Mouse (Mus musculus) retina, embryonic 14.5 days (tissue): ENCODE measurements around the gene Bmper.

Experiments used
- DNase-seq: peaks from one replicate; pipeline ENCODE4 v3.0.0-alpha.2; 2015; ENCODE audit warnings: low spot score

Gene Bmper

DNA sequence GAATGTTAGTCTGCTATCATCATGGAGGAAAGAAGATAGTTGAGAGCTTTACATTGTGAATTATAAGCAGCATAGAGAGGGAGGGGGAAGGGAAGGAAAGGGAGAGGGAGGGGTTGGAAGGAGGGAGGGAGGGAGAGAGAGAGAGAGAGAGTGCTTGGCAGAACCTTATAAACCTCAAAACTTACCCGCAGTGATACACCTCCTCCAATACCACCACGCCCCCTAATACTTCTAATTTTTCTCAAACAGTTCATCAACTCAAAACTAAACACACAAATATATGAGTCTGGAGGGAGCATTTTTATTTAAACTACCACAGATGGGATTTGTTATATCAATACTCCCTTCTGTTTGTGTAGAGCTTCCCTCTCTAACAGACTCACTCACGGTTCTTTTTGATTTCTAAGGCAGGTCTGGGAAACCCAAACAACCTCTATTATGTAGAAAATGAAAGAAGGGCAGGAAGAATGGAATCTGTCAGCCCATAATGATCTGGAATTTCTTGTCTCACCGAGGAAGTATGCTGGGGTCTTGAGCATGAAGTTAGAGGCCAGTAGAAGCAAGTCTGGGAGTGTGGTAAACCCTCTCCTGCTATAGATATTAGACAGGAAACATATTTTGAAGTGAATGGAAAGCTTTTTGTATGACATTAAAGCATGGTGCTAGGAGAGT is 152.0 kb downstream of the Bmper start:
- DNase-seq: no peak

DNA sequence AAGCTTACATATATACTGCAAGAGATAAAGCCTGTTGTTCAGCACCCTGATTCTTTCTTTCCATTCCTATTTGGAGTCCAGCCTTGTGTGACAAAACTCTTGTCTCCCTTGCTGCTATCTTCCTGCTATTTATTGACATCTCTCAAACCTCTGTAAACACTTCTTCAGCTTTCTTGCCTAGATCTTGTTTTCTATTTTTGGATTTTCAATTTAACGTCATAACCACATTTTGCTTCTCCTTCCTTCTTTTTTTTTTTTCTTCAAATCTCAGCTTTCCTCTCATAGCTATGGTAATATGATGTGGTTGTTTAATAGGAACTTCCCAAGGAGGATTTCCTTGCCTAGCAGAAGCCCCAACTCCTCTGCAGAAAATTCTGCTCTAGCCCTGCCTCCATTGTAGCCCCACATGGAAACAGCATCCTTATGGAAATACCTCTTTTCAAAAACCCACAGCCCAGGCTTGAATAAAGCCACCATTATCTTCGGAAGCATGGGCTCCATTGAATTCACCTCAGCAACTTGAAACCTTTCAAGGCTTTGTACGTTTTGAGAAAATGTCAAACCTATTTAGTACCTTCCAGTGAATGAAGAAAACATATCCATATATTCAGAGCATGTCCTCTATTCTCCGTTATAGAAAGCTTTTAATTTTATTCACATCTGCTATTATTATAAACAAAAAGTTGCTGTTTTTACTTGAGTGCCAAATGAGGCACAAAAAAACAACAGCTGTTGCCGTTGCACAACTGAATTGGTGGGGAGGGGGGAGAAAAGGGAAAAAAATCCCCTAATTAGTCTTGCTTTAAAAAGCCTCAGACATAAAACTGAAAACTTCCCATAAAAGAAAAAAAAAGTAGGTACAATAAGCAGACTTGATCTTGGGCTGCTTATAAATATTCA is 155.2 kb downstream of the Bmper start:
- no peak for DNase-seq

DNA sequence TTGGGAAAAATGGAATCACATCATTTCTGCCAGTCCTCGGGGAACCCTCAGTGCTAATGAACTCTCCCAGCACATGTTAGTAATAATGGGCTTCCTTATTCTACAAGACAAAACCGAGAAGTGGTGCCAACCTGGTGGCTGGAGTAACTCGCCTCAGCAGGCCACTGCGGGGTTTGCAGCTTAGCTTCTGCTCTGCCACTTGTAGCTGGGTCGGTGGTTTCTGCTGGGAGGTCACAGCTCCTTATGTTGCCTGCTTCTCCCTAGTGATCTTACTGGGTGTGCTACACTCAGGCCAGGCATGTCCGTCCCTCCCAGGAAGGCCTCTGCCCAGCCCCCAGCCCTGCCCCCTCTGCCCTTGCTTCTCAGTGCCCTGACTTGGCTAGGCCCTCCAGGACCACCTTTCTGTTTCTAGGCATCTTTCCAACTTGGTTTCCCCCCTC is 155.9 kb downstream of the Bmper start:
- DNase-seq: peak; percentile 49

DNA sequence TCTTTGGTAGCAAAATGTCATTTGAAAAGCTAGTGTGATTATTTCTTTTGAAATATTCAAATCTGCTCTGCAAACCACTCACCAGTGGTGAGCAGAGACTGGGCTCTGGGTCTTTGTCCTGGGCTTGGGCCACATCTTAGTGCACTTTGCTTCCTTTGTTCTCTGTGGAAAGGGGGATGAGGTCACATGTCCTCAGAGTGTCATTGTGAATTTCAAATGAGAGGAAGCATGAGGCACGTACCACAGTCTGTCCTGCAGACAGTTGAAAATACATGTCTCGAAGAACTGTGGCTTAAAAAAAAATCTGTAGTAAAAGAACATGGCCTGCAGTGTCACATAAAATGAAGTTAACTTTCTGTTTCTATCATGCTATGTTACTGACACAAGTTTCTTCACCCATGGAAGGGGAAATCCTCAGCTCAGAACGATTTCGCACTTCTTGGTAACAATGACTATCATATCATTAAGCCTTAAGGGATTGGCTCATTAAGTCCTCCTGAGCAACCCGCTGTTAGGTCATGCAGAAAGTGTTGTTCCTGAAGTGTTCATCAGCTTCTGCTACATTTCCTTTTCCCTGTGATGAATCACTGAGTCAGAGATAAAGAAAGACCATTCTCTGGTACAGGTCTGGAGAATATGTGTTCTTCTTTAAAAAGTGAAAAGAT is 157.4 kb downstream of the Bmper start:
- peak; percentile 45 for DNase-seq

DNA sequence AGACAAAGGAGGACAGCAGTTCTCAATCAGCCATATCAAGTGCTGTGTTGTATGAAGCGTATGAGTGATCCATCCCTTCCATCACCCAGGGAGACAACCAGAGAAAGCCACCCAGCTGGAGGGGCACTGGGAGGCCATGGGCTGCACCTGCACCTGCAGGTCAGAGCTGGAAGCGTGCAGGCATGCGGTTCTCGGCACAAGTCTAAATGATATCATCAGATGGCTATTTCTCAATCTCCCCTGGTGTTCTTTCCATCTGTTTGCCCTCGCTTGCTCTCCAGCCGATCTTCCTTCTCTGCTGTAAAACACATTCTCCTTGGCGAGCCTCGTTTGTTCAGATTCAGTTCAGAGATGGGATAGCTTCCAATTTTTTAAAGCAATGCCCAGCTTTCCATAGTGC is 160.4 kb downstream of the Bmper start:
- DNase-seq: no peak

DNA sequence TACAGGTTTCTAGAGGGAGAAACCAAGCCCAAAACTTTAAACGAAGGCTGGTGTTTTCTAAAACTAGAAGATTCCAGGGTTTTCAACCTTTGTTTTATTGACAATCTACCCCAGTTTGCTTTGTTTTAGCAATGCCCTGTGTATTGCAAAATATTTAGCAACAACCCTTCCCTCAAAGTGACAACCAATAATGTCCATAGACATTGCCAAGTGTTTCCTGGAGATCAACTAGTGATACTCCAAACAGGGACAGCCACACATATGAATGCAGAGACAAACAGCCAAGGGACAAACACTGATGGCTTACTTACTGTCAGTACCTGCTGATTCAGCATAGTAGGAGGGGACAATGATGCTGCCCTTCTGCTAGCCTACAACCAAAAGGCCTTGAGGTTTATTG is 161.0 kb downstream of the Bmper start:
- no peak for DNase-seq

DNA sequence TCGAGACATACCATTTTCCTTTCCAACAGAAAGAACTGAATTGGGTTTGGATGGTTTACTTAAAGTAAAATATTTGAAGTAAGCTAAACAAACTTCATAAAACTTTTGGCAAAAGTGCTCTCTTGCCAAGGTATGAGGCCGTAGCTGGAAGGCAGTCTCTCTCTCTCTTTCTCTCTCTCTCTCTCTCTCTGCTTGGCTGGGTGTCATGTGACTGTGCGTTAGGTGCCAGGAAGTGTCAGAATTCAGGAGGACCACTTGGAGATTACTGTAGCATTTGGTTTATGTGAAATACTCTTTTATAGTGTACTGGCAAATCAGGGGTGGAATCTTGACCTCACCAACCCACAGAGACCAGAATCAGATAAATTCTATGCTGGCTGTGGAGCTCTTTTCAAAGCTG is 162.0 kb downstream of the Bmper start:
- no peak for DNase-seq

DNA sequence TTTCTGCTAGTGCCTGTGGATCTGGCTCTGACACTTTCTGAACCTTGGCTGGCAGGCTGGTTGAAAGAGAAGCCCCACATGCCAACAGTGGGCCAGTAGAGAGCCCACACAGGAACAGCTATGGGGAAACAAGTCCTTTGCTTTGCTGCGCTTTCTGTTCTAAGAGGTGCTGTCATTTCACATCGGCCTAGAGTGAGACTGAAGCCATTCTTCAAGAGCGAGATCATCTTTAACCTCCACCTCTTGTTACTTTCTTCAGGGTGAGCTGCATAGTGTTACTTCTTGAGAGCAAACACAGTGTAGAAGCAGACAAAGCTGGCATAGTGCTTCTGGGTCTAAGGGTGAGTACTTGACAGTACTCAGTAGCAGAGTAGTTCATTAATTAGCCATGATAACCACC is 163.3 kb downstream of the Bmper start:
- DNase-seq: no peak

DNA sequence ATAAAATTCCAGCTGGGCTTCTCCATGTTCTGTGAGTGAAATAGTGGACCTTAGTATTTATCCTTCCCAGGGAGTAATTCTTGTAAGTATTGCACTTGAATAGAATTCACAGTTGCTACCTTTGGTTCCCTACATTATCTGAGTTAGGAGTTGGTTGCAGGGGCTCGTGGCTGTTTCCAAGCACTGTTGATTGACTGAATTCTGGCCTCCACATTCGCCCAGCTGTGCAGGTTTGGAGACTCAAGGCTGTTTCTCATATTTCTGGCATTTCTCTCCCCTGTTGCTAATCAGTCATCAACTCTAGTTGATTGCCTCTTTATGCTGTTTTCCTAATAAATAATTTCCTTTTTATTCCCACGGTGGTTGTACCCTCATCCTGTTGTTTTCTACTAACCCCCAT is 167.2 kb downstream of the Bmper start:
- DNase-seq: no peak

DNA sequence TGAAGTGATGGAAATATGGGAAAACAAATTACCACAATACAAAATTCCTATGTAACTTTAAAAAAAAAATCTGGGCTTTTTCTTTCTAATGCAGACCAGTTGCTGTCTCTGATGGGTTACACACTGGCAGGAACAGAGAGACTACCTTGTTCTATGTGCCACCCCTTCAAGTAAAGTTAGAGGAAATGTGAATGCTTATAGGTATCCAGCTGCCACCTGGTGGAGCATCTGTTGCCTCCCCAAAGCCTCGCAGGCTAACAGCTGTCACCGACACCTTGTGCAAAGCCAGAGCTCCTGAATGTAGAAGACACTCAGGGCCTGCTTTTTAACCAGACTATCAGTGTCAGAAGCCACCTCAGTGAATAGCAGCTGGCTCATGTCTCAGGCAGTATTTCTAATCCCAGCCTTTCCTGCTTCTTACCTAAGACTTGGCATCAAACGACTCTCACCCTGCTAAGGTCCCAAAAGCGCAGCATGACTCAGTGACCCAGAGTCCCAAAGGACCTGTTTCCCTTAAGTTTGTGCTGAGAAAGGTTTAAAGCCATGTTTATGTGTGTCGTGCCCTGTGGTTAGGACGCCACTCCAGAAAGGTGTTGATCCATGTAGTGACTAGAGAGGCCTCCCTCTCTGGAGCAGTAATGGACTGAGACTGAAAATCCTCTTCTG is 171.9 kb downstream of the Bmper start:
- no peak for DNase-seq

DNA sequence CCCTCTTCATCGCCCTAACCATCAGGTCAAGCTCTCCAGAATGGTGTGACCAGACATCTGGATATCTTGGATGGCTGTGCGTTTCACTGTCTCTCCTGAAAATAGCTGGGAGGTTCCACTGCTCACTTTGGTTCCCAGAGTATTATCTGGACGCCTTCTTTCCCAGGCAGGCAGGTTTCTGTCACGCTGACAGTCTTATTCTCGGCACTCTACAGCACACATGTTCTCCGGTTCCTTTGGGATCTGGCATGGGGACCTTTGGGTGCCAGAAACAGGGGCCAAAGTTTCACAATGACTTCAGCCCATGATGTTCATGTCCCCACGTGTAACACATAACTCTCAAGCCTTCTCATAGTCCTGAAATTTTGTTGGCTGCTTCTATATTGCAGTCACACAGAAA is 173.3 kb downstream of the Bmper start:
- no peak for DNase-seq

DNA sequence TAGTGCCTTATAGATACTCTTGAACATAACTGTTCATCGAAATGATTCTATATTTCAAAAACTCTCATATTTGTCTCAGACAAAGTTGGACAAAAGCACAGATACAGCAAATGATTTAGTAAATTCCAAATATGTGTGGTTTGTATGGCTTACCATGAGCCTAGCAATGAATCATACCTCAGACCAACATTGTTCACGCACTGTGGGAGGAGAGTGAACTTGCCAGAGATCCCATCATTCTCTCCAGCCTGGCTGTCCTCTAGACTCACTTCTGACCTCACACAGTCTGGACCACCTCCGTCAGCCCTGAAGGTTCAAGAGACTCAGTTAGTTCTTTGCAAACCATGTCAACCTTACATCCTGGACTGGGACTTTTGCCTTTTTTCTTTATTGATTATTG is 175.0 kb downstream of the Bmper start:
- no peak for DNase-seq

DNA sequence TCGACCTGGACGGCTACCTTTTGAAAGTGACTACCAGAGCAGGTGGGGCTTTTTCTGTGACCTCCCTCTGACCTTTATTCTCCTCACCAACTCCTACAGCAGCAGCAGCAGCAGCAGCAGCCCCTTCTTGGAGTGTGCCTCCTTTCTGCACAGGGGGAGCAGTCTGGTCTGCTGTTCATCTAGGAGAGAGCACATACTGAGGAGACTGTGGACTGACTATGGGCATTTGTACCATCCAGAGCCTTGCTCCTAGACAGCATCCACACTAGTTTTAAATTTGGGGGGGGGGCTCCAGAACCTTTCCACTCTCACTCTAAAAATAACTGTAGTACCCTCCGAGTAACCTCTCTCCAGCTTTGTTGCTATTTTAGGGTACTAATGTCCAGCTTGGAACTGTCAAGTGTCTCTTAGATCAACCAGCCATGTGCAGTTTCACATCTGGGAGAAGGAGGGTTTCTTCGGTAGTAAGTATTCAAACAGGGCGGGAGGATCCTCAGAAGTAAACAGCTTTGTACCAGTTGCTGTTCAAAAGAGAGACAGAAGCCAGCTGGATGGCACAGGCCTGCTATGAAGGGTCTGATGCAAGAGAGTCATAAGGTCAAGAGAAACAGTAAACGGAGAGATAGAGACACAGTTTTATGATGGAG is 176.9 kb downstream of the Bmper start:
- DNase-seq: no peak

DNA sequence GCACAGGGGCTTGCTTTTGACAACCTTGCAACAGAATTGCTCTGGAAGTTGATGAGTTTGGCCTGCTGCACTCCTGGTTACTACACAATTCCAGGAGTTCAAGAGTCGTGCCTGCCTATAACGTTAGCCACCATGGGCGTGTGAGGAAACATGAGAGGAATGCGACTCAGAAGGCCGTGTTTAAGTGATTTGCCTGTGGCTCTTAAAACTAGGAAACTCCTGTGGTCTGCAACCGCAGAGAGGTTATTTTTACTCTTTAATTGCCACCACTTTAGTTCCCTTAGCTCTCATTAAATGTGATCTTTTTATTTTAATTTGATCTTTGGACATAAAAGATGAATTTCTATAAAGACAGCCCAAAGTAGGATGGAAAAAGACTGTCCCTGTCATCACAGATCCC is 184.5 kb downstream of the Bmper start:
- DNase-seq: no peak

DNA sequence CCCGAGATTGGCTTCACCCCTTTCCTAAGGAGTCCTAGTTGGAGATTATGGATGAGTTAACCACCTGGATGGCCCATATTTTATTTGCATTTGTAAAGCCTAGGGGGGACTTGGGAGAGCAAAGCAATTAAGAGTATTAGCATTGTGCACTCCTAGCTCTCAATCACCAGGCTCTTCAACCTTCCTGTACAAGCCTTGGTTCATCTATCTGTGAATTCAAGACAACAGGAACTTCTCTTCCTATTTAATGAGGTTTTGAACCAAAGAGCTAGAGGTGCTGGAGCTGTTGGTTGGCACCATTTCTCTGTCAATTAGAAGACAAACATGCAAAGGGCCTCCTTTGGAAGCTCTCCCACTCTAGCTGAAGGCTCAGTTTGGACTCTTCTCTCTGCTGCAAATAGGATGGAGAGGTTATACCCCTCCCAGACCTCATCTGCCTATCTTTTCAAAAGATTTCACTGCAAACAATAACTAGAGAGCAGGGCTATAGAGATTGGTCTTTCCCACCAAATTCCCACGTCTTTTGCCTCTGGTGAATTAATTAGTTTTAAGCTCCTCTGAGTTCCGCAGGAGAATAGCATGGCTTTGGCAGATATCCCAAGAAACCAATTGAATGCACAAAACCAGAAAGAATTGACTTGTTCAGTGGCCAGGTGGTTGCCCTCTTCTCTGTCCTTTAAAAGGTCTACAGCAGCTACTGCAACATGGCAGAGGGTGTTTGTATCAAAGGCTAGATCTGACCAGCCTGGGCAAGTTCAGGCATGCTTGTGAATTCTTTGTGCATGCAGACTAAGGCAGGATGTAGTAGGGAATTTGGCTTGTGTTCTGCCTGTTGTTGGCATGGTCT is 185.3 kb downstream of the Bmper start:
- DNase-seq: no peak

DNA sequence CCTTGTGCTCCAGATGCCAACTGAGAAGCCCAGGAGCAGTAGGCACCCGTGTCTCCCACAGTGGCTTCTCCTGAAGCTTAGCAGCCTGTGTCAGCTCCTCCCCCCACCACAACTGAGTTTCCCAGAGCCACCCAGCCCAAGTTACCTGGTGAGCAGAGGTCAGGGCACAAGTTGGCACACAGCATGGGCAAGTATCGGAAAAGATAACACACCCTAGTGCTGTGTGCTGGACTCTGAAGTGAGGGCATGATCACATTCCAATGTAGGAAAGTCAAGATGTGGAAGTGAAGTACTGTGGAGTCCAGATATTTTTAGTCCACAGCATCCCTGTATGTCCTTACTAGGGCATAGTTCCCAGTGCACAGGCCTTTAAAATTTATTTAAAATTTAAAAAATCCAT is 187.7 kb downstream of the Bmper start:
- no peak for DNase-seq

DNA sequence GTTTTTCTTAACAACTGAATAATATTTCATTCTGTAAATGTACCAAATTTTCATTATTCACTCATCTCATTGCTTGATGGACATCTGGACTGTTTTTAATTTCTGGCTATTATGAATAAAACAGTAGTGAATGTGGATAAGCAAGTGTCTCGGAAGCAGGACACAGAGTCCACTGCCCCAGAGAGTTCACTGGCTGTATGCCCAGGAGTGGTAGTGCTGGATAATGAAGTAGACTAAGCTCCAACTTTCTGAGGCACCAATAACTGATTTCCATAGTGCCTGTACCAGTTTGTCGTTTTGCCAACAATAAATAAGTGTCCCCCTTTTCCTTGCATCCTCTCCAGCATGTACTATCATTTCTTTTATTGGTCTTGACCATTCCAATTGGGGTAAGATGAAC is 190.1 kb downstream of the Bmper start:
- no peak for DNase-seq

DNA sequence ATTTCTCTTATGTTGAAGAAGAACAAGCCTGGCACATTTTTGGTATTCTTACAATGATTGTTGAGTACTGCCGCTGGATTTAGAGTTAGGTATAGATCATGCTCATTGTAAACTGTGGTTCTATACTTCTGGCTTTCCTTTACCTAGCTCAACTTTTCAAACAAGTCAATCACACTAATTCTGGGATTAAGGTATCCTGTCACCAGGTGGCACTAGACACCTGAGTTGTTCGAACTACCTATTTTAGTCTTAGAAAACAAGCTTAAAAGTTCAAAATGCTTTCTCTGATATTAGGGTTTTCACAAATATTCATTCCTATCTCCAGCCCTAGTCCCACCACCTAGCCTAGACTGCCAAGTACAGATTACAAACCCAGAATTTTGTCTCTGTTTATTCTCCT is 196.2 kb downstream of the Bmper start:
- DNase-seq: no peak

DNA sequence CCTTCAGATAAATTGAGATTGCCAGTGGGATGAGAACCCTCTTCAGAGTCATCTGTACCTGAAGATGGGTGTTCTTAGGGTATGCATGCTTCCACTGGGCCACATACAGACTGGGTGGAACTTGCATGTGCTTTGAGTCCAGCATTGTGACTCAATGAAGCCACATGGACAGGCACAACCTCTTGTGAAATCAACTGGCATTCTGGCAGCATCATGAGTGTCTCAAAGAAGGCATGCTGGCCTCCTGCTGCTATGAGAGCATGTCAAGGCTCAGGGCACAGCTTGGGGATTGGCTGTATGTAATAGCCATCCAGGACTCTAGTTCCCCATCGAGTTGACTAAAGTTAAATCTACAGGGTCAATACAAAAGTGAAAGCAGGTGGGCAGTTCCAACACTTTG is 200.9 kb downstream of the Bmper start:
- no peak for DNase-seq

DNA sequence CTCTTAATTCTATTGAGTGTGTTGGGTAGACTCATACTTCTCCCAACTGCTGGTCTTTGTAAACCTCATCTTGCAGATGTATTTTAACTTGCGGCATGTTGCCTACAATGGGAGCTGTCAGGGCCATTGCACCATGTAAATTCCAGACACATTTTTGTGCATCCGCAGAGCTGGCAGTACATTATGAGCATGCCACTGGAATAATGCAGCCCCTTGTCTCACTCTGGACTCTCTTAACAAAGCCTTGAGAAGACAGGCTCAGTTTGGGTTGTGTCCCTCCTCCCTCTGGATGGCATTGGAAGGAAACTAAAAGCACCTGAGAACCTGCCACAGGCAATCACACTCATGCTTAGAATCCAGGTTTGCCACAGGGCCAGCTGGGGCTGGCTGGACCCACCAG is 209.8 kb downstream of the Bmper start:
- no peak for DNase-seq

DNA sequence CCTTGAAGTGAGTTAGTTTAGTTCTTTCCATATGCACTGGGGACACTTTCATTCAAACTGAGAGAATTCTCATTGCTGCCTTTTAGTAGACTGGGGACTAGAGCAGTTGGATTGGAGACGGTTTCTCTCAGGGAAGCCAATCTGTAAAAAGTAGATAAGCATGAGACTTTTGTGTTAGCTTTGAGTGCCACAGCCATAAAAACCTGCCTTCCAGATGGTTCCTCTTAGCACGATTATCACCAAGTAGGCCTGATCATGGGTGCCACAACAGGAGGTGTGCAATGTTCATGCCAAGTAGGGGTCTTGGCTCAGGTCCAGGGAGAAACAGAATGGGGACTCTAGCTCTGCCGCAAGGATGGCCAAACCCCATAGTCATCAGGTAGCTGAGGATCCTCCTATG is 210.4 kb downstream of the Bmper start:
- DNase-seq: no peak
